Mouse (Mus musculus) mammary gland, adult 2 months (tissue): ENCODE data around the gene Dgcr8. TPM values are rescaled to one million over a fixed set of nuclear protein-coding genes. Genes with fewer than 3 reads are reported as not detected.

Source experiments
- polyA plus RNA-seq: library from polyadenylated mRNA; depleted of rRNA; stranded (reverse); fragments of >200 nt; gene quantifications from 2 replicates; pipeline ENCODE4 v1.2.3, GENCODE M21; 2012; ENCODE audit warnings: low replicate concordance; rRNA removed

Gene Dgcr8
- 18.0 and 21.1 TPM in 2 replicates for polyA plus RNA-seq

DNA sequence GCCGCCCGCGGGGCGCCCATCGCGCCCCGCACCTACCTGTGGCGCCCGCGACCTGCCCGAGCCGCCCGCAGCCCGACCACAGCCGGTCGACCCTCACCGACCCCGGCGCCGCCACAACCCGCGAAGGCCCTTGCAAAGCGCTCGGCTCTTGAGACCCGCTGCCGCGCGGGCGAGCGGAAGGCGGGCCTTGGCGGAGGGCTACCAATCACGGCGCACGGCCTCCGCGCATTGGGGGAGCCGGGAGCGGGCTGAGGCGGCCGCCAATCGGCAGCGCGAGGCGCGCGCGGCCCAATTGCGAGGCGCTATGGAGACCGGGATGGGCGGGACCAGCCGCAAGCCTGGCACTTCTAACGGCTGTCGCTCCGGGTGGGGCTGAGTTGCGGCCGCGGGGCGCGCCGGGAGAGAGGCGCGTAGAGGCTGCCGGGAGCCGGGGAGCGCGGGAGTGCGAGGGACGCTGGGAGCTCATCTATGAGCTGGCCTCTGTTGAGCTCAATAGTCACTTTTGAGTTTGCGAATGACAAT is at the start of gene Dgcr8:
Gene Dgcr8, minus strand, starts transcription at position 180 of the 522 bp plus-strand sequence.

DNA sequence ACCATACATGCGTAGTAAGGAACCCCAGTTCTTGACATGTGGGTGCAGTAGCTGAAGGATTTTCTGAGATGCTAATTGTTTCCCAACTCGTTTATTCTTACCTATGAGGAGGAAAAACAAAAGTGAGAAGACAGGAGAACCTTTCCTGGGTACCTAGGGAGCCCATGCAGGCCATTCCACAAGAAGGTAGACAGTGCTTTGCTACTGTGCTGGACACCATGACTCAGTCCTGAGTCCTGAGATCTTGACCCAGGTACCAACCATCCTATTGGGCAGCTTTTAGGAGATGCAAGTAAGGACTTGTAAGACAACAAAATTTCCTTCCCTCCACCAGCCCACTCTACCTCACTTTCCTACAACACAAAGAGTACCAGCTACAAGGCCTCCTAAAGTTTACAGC is 30.8 kb downstream of the Dgcr8 start, which contains the start of gene Gm49776:
Gene Gm49776, minus strand, starts transcription at position 101 of the 400 bp plus-strand sequence.

DNA sequence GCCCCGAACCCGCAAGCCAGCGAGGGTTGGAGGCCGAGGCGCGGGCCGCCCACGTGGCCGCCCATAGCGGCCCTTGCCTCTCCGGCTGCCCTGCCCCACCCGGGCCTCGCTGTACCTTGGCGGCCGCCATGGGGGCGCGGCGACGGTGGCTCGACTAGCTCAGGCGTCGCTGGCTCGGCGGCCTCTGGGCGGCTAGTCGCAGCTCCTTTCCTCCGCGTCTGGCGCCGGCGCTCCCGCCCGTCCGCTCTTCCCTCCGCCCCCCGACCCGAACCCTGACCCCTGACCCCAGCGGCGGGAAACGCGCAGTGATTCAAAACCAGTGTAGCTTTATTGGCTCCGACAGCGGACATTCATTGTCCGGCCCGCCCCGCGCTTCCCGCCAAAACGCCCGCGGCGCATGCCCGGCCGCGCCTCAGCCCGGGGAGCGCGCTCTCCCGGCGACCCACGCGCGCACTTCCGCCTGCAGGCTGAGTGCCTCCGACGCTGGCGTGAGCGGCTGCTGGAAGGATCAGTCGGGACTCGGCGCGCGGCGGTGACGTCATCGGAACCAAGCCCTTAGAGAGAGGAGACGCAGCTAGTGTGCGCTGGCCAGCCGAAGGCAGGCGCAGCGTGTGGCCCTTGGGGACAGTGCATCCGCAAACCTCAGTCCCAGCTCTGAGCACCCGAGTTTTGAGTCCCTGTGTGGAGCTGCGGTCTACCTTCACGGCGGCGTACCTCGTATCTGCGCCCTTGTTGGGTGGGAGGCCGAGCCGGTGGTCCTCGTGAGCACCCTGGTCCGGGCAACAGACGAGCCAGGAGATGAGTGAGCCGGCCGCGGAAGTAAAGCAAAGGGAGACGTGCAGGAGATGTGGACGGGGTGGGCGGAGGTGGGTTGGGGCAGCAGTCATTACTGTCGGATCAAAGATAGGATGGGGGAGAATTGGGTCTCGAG is 40.3 kb downstream of the Dgcr8 start, which contains the start of the genes Trmt2a and Ranbp1:
Gene Trmt2a, plus strand, starts transcription at position 247 of the 931 bp plus-strand sequence.
Gene Ranbp1, minus strand, starts transcription at position 300 of the 931 bp plus-strand sequence.

DNA sequence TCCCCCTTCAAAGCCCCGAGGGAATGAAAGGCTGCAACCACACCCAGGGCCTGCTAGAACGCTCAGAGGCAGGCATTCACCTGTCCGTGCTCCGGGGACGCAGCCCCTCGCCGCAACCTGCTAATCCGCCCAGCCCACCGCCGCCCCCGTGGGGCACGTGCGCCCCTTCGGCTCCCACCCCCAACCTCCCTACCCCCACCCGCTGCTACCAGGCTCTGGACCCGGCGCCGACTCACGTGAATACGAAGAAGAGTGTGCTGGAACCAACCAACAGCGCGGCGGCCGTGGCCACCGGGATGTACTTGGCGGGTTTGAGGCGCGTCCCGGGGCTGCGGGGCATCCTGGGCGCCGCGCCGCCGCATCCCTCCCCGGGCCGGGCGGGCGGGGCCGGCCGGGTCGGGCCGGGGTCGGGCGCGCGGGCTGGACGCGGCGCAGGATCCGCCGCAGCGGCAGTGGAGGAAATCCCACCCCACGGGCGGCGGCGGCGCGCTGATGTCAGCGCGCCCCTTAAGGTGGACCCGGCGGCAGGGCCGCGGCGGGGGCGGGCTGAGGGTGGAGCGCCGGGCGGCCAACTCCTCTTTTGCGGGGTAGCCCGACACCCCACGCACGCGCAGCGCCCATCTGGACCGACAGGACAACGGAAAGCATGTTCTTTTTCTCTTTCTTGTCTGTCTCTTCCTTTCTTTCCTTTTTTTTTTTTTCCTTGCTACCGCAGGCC is 54.2 kb downstream of the Dgcr8 start, which contains the start of gene Zdhhc8:
Gene Zdhhc8, minus strand, starts transcription at position 466 of the 718 bp plus-strand sequence.

DNA sequence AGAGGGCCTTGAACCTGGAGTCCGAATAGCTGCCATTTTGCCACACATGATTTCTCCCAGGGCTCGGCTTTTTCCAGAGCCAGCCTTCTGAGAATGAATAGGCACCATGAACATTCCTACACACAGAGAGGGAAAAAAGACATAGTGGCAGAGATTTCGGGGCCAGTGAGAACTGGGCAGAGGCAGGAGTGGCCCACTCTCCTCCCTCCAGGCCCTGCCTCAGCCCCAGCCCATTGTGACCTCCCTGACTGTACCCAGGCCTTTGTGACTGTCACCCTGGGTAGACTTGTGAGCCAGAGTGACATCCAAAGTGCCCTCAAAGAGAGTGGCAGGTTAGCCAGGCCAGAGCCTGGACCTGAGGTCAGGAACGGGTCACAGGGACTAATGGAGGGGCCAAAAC is 71.5 kb downstream of the Dgcr8 start, which contains the start of gene Ccdc188:
Gene Ccdc188, plus strand, starts transcription at position 301 of the 400 bp plus-strand sequence.

Other genes with a start within 250 kb of the Dgcr8 start
- gene Dgcr6, start 236.4 kb downstream of the Dgcr8 start, polyA plus RNA-seq: 71.8 and 85.8 TPM in 2 replicates
- 42.6 and 42.8 TPM in 2 replicates for gene Prodh, start 199.0 kb downstream of the Dgcr8 start, polyA plus RNA-seq
- 8.8 and 17.1 TPM in 2 replicates for gene Rtn4r, start 161.6 kb downstream of the Dgcr8 start, polyA plus RNA-seq
- gene Ccdc188, start 71.4 kb downstream of the Dgcr8 start, polyA plus RNA-seq: not detected in 2 replicates
- gene Zdhhc8, start 54.1 kb downstream of the Dgcr8 start, polyA plus RNA-seq: 85.7 and 169 TPM in 2 replicates
- 50.4 and 55.3 TPM in 2 replicates for gene Trmt2a, start 40.6 kb downstream of the Dgcr8 start, polyA plus RNA-seq
- gene Ranbp1, start 40.5 kb downstream of the Dgcr8 start, polyA plus RNA-seq: 23.0 and 50.7 TPM in 2 replicates
- not detected in 2 replicates for gene Gm49776, start 30.9 kb downstream of the Dgcr8 start, polyA plus RNA-seq
- 39.5 and 70.7 TPM in 2 replicates for gene Tango2, start 58.9 kb upstream of the Dgcr8 start, polyA plus RNA-seq
- 15.1 and 22.5 TPM in 2 replicates for gene Arvcf, start 58.9 kb upstream of the Dgcr8 start, polyA plus RNA-seq
- 22.6 and 35.5 TPM in 2 replicates for gene Txnrd2, start 137.1 kb upstream of the Dgcr8 start, polyA plus RNA-seq
- gene Comt, start 137.6 kb upstream of the Dgcr8 start, polyA plus RNA-seq: 428 and 474 TPM in 2 replicates
- gene Gnb1l, start 209.5 kb upstream of the Dgcr8 start, polyA plus RNA-seq: 13.1 and 20.3 TPM in 2 replicates
- gene Rtl10, start 209.7 kb upstream of the Dgcr8 start, polyA plus RNA-seq: 9.1 and 10.9 TPM in 2 replicates